Mouse (Mus musculus) frontal cortex, postnatal 10 days (tissue): ENCODE results near the gene Ptprh.

ENCODE experiments used
- DNase-seq, 2 experiments: peaks; one replicate each; pipeline ENCODE4 v3.0.0; 2022; ENCODE audit warnings: low spot score in 2 of 2, mixed read lengths in 1 of 2

Ptprh gene

DNA sequence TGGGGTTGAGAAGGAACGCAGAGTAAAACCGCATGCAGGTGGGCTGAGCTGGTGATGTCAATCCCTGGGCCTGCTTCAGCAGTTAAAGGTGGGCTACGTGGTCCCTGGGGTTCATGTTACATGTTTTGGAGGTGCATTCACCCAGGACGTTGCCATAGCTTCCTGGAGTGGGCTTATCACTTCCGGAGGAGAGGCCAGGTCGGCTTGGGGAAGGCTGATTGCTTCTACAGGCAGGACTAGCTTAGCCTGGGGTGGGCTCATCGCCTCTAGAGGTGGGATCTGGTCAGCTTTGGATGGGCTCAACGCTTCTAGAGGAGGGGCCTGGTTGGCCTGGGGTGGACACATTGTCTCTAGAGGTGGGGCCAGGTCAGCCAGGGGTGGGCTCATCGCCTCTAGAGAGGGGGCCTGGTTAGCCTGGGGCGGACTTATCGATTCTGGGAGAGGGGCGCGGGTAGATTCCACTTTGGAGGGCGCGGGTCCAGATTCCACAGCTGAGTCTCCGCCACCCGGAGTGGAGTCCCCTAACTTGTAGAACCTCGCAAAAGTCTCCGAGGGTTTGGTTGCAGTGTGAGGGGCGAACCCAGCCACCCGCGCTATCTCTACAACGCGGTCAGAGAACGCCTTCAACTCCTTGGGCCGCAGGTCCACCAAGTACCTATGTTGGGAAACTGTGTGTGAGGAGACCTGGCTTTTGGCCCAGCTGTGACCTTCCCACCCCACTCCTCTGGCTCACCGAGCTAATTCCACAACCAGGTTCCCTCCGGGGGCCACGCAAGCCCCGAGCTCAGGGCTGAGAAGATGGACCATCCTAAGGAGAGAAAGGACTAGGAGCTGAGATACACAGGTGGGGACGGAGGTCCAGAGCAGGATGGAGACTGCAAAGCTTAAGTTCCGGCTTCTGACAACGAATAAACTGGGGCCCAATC is 80.4 kb downstream of the Ptprh start:
- DNase-seq: no peak

DNA sequence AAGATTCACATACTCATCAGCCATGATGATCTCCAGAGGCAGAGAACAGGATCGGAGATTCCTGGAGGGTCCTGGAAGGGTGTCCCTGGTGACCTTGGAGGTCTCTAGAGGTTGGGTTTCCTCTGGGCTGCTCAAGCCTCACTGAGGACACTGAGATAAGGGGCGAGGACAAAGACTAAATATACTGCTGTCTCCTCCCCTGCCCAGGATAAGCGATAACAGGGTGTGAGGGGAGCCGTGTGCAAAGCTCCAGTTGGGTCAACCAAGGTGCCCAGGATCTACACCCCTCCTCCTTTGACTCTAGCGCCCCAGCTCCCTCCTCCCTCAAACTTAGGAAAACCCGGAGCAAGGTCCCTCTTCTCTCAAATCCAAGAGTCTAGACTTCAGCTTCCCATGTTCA is 81.5 kb downstream of the Ptprh start:
- DNase-seq: no peak

DNA sequence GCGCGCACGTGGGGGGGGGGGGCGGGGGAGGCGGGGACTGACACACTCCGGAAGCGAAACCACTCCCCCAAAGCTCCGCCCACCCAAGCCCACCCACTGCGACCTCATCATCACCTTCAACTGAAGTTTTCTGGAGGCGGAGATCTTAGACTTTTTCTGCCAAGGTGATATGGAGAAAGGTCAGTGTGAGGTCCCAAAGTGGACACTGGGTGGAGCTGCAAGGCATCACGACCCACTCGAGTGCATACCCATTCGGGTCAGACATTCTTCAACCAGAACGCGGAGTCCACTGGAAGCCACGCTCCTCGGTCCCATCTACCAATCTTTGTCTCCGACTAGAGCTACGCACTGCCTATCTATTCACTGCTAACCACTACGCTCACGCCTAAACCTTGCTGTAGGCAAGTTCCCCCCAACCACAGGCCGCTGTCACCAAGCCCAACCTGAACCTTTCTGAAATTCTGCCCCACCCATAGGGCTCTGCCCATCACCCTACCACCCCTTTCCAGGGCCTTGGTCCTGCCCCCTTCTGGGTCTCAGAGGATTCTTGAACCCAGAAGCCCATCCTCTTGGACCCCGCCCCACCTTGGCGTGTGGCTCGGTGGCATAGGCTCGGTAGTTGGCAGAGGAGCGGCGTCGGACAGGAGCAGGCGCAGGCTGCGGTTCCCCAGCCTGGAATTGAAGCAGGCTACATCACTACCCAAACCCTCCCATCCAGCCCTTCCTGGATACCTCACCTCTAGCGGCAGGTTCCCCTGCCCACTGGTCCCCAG is 82.4 kb downstream of the Ptprh start:
- no peak for DNase-seq

- DNase-seq: no peak
These were observed 85.4 kb downstream of the Ptprh start for GRCm38 (mm10) chr7:4518487-4518886.

DNA sequence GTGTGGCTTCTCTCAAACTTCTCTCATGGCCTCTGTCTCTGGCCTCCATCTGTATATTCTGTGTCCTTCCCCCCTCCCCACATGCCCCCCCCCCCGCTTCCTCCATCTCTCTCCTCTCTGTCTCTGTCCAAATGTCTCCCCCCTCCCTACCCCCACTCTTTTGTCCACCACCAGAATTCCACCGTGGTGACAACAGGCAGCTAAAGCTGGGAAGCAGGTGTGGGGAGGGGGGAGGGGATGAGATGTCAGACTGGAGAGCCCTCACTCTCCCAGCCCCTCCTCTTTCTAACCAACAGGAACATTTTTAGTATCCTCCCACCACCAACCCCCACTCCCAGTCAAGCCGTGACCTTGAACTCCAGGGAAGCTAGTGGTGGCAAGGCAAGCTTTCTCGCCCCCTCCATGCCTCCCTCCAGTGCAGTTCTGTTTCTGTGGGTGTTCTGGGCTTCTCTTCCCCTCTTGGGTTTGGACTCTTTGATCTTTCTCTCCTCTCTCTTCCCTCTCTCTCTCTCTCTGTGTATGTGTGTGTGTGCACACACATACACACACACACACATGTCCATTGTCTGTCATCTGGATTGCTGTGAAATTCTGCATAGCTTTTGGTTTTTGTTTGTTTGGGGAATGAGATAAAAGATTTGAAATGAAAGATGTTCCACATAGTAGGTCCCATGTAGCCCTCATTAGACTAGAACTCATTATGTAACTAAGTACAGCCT is 87.3 kb downstream of the Ptprh start, which contains the start of gene Tnnt1:
TSS of gene Tnnt1 (minus strand) at position 51 of the 719 bp plus-strand sequence.
- no peak for DNase-seq

DNA sequence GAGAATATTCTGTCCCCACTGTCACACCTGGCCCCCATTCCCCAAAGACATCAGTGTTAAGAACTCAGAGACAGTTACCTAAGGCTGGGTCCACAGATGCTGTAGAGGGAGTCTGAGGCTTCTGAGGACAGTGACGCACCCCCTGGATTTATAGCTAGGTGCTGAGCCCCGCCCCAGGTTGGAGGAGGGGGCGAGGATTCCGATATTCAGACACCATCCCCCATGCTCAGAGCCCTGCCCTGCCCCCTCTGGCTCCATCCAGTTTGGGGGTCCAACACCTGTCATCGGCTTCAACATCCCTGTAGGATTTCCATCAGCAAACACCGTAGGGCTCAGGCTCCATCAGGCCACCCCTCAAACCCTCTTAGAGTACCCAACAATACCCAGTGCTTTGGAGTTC is 88.0 kb downstream of the Ptprh start:
- no peak for DNase-seq

DNA sequence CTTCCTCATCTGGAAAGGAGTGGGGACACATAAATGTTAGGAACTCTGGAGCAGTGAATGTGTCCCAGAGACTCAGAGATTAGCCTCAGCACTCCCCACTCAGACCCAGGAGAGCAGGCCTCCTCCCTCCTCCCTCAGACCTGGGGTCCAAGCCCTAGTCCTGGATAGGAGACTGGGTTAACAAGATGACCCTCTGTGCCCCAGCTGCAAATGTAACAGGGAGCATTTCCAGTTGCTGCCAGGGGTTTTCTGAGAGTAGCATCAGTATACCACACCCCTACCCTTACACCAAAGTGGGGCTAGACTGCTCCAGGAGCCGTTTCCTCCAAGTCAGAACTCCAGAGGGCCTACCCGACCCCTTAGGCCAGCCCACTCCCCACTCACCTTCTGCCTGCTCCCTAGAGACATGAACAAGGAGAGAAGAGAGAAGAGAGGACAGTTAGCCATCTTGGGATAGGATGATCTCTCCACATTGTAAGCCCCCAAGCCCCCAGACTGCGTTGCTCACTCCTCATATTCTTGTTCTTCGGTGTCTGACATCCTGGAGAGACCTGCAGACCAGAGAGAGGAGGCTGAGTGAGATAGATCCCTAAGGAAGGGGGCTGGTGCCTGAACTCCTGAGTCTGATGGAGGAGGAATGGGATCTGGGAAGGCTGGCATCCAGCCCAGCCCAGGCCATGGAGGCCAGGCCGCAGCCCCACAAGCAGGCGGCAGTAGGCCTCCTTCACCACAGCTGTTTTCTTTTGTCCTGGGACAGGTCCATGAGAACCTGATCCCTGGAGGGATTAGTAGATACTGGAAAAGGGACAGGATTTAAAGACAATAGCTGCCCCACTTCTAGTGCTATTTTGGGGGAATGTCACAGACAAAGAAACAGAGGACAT is 89.8 kb downstream of the Ptprh start:
- DNase-seq: no peak

- no peak for DNase-seq
These were observed 90.6 kb downstream of the Ptprh start for GRCm38 (mm10) chr7:4513236-4513635.

- no peak for DNase-seq
These were observed 92.2 kb downstream of the Ptprh start for GRCm38 (mm10) chr7:4511489-4512224.

DNA sequence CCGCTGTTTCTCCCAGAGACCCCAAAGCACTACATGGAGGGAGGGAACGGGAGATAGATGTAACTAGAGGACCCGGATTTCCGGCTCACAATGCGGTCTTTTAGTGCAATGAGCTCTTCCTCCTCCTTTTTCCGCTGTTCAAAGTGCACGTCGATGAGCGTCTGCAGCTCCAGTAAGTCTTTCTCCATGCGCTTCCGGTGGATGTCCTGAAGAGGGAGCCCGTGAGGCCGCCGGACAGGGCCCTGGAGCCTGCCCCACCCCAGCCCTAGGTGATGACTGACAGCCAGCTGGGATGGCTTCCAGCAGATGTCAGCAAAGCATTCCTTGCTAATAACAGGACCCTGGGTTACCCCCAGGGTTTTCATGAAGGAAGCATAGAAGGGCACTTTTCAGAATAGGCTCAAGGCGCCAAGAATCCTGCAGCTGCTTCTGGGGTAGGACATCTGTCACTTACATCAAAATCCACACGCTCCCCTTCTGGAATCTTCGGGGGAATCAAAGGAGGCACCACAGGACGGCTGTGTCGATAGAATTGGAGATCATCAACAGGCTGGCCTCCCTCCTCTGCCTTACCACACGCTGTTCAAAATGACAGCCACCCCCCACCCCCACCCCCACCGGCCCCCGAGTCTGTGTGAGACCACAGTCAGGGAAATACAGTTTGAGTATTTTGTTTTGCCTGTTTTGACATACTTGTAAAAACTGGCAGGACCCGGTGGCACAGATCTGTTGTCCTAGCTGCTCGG is 93.8 kb downstream of the Ptprh start:
- DNase-seq: peak in 1 of 2 experiments; percentile 63

GRCm38 (mm10) chr7:4508739-4509116 is 95.1 kb downstream of the Ptprh start:
- no peak for DNase-seq

GRCm38 (mm10) chr7:4508062-4508738 is 95.6 kb downstream of the Ptprh start:
- DNase-seq: no peak

DNA sequence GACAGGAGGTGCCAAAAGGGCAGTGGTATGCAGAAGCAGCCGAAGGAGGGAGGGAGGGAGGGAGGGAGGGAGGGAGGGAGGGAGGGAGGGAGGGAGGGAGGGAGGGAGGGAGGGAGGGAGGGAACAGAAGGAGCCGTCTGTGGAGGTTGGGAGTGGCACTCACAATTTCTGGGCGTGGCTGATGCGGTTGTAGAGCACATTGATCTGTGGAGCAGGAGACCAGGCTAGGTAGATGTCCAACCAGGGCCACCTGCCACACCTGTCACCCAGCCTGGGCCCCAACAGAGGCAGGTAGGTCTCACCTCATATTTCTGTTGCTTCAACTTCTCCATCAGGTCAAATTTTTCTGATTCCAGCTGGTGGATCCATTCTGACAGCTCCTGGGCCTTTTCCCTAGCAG is 96.6 kb downstream of the Ptprh start:
- no peak for DNase-seq

GRCm38 (mm10) chr7:4504646-4505435 is 99.0 kb downstream of the Ptprh start:
- DNase-seq: no peak

- DNase-seq: no peak
These were observed 100.0 kb downstream of the Ptprh start for GRCm38 (mm10) chr7:4503858-4504257.

- no peak for DNase-seq
These were observed 100.7 kb downstream of the Ptprh start for GRCm38 (mm10) chr7:4503100-4503499.

DNA sequence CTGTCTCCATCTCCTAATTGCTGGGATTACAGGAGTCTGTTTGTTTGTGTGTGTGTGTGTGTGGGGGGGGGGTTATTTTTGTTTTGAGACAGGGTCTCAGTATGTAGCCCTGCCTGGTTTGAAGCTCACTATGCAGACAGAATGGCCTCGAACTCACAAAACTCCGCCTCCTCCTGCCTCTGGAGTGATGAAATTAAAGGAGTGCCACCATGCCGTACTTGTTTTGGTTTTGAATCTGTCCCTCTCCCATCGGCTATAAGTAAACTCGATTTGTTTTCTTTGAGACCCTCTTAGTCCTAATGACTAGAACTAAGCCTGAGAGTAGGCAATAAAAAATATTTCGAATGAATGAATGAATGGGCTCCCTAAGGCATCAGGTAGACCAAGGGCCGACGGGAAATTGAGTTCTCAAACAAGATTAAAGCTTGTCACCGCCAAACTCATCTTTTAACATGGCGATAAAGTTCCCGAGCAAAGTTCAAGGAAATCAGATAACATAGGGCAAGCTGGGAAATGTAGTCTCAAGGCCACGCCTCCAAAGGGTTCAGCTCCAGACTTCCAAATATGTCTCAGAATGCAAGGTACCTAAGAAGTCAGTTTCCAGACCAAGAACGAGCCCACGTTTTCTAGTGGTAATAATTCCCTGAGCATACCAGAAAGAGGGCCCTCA is 101.3 kb downstream of the Ptprh start:
- DNase-seq: no peak
